Mouse (Mus musculus): ENCODE results near the gene Ap3b1. TPM values are rescaled to one million over a fixed set of nuclear protein-coding genes. Genes with fewer than 3 reads are reported as not detected.

Gene Ap3b1
- 50.0 TPM for polyA plus RNA-seq (2015; fragmentation: Illumina TruSeq; extraction: RNeasy Lipid Tissue Mini Kit (QIAGEN cat#74804); ENCODE audit: insufficient read depth, low replicate concordance)

GRCm38 (mm10) chr13:94358401-94359265 lies at the start of gene Ap3b1:
Gene Ap3b1 (plus strand): TSS chr13:94358960.

Other genes with a start within 250 kb of the Ap3b1 start
- gene Scamp1, start 73.1 kb upstream of the Ap3b1 start, polyA plus RNA-seq (2015; fragmentation: Illumina TruSeq; extraction: RNeasy Lipid Tissue Mini Kit (QIAGEN cat#74804); ENCODE audit: insufficient read depth, low replicate concordance): 10.8 TPM